Mouse (Mus musculus) forelimb bud, embryonic 11.5 days (tissue): ENCODE results near the gene Sorcs1.

Experiments used
- DNase-seq: peaks from one replicate; pipeline ENCODE4 v3.0.0-alpha.2; 2012; ENCODE audit warnings: low read depth, low spot score

The Sorcs1 gene

DNA sequence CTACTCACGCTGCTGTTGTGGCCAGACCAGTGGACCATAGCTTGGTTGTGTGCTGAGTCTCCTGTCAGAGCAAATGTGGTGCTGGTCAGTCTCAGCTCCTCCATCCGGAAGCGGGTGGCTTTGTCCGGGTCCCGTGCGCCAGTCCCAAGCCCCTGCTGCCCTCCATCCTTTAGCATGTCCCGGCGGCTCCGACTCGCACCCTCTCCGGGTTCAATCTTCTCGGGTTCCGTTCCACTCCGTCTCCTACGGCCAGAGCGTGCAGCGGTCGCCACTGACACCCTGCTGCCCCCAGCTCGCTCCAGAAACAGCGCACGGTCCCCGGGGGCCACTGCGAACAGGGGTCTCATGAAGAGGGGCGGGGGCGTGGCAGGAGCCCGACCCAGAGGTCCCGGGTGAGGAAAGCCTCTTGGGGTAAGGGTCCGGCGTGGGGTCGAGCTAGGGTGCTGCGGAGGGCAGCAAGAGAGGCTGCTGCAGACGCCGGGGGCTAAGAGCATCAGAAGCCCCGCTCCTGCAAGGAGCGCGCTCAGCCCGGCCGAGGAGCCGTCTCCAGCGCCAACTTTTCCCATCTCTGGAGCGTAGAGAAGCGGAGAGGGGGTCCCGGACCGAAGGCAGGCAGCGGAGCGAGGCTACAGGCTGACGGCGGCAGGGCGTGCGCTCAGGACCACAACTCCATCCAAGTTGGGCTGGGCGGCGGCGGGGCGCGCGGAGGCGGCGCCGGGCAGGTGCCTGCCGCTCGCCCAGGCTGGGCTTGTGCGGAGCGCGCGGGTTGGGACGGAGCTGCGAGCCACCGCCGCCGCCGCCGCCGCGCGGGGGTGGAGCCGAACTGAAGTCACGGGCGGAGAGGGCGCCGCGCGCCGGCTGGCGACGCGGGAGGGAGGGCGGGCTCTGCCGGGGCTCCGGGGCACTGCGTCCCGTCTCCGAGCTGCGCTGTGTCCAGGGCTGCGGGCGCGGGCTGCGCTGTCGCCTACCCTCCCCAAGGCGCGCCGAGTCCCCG, at the start of gene Sorcs1:
TSS of gene Sorcs1 (minus strand) at position 744 of the 994 bp plus-strand sequence.
- DNase-seq, result peak; percentile 55

DNA sequence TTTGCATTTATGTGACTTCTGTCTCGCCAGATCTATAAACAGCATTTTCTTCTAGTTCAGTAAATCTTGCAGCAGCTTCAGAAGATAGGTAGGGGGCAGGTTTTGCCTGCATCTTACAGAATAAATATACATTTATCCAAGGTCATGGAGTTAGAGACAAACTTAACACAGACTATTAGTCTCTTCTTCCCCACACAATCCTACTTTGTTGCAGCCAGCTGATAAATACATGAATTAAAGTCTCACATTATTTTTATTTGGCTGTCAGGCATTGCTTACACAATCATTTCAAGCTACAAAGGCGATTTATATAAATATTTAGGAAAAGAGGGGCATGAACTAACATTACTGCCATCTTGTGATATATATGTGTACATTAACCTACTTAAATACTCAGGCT, 4.8 kb upstream of the Sorcs1 start:
- no peak for DNase-seq

DNA sequence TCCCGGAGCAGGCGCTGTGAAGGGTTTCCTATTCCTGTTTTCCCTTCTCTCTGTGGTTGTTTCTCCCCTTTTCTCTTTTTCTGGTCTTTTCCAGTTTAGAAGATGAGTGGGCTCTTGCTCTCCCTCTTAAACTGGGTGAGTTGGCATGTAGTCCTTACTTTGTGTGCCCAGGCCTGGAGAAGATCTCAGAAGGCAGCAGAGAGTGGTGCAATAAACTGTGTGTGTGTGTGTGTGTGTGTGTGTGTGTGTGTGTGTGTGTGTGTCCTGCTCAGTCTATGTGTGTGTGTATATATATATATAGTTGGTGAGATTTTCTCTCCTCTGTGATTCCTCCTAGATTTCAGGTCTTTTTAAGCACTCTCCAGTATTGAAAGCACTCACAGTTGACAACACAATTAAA, 500 bp upstream of the Sorcs1 start:
- DNase-seq, result no peak

DNA sequence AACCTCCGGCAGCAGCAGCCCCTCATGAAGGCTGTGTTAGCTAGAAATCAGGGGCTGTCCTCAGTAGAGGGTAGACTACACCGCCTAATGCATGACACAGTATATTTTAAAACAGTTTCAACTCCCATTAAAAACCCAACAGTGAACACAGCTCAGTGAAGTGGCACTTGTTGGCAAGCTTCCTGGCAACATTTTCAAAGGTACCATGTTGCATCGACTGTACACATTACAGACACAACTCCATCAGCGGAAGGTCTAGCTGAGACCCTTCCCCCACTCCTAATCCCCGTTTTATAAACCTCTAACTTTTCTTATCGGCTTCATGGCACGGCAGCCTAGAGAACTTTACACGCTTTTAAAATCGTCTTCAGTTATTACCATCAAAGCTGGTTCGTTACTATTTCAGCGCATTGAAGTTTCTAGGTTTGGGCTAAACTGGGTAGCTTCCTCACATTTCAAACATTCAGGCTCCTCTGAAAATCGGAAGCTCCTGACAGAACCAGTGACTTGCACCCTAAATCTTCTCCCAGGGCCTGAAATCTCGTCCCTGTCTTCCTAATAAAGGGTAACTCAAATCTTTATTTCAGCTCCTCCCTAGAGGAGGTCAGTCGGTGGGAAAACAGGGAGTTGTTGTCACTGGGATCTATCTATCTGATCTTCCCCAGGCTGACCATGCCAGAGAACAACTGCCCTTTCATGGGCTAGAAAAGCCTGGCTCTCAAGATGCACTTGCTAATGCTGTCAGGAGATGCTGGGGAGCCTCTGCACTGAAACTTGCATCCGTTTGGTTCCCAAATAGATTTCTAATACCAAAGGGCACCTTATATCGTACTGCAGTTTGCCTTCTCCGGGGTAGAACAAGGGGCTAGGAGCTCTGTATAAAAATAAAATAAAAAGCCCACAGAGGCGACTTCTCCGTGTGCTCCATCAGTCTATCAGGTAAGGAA, 1.6 kb downstream of the Sorcs1 start:
- DNase-seq, result no peak

DNA sequence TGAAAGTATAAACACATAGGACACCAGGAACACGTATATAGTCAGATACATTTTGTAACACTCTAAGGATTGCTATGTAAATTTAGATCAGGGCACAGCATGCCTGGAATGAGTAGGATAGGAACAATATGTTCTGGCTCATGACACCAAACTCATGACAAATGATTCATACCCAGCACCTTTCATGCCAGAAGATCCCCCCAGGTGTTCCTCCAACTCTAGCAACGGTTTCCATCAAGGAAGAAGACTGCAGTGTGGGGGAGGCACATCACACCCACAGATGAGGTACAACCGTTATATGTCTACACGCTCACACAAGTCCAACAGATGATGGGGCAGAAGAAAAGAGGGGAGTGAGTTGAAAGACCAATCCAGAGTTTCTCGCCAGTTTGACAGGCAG, 3.5 kb downstream of the Sorcs1 start:
- no peak for DNase-seq

DNA sequence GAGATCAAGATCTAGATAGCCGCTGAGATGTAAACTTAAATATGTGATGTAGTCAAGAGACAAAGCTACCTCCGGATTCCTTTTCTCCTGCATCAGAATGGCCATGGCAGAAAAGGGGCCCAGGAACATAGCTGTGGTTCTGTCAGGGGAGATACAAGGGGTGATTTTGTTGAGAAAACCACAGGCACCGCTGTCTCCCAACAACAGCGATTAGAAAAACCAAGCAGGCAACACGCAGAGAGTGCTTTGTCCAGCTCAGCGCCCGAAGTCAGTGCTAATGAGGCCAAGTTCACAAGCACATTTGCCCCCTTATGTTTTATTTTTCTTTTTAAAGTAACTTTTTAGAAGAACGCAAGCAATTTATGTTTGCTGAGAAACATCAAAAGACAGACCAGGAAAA, 10.9 kb downstream of the Sorcs1 start:
- no peak for DNase-seq

DNA sequence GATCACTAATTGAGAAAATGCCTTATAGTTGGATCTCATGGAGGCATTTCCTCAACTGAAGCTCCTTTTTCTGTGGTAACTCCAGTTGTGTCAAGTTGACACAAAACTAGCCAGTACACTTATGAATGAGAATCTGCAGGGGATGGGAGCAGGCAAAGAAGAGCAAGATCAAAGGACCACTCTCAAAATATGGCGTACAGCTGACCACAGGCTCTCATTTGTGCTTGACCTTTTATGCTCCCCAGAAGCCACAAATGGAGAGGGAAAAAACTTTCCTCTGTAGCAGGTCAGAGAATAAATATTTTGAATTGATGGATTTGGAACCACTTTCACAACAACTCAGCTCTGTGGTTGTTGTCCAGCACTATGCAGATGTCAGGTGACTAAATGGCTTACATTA, 14.1 kb downstream of the Sorcs1 start:
- DNase-seq, result no peak

DNA sequence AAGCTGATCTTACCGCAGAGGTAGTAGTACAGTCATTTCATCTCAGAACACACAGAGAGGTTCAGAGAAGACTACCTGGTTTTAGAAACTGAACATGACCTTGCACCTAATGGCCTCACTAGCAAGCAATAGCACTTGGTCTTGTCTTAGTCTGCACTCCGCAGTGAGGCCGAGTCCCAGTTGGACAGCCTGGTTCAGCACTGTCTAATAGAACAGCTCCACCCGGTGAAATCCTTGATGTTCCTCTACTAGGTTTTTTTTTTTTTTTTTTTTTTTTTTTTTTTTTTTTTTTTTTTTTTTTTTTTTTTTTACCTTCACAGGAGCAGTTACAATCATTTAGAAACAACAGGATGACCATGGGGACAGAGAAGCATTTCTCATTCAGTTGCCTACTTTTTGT, 19.3 kb downstream of the Sorcs1 start:
- DNase-seq, result peak; percentile 38

DNA sequence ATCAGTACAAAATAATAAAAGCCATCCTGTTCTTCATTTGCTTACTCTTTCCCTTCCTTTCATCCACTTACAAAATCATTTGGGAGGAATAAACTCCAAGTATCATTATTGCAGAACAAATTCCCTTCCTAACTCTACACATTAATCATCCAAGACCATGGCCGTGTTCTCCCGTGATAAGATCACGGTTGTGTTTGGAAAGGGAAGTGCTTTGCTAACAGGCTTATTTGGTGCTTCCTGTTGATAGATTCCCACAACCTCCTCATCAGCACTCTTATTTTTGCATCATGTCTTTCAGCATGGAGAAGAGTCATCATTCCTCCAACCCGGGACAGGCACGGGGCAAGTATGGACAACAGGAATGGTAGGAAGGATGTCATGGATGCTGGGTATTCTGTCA, 25.7 kb downstream of the Sorcs1 start:
- no peak for DNase-seq

DNA sequence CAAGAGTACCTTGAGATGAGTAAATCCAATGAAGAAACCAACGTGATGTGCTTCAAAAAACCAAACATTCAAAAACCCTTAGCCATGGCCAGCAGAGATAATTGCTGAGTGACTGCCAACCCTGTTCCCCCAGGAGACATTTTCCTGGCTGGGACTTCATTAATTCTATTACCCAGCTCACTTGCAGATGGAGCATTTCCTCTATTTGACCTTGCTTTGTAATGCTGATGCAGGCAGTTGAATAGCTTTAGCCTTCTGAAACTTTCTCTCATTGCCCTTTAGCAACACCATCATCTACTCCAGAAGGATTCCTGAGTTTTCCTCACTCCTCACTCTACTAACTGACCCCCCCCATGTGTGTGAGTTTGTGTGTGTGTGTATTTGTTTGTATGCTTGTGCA, 34.6 kb downstream of the Sorcs1 start:
- DNase-seq, result no peak

DNA sequence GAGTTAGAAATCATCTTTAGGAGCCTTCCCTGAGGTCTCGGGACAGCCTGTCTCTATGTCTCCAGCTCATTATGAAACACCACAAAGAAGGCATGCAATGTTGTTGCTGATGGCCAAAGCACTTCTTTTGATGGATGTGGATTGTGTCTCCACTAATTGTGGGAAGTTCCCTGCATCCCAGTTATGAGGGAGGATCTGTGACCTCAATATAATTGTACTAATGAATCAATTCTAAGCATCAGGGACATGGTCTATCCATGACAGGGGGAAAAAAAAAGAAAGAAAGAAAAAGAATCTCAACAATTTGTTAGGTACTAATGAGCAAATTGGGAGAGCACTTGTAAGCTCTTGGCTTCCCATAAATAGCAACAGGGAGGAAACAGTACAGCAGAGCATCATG, 36.3 kb downstream of the Sorcs1 start:
- DNase-seq, result no peak

DNA sequence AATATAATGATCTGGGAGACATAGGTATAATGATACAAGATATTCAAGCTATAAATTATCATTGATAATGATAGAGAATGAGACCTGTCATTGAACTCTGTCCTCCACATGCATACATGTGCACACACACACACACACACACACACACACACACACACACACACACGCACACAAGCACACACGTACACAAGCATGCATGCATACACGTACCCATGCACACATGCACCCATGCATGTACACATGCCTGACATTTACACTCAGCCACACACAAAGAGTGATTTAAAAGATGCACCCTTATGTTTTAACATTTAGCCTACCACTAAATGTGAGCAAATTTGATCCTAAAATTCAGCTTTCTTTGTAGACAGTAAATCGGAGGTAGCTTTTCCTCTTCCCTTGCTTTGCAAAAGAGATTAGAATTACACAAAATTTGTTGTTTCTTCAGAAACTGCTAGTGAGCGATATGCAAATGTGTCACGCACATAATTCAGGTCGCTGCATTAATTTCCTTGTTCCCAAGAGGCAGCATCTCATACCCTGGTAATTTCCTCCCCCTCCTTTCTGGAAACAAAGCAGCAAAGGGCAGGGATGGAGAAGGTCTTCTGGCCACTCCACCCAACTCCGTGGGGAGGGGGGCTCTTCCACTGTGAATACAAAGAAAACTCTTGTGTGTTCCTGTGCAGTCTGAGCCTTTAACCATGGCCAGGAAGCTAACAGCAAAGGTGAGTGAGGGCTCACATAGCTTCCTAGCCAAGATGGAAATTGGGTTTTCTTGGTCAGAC, 38.0 kb downstream of the Sorcs1 start:
- DNase-seq, result no peak

DNA sequence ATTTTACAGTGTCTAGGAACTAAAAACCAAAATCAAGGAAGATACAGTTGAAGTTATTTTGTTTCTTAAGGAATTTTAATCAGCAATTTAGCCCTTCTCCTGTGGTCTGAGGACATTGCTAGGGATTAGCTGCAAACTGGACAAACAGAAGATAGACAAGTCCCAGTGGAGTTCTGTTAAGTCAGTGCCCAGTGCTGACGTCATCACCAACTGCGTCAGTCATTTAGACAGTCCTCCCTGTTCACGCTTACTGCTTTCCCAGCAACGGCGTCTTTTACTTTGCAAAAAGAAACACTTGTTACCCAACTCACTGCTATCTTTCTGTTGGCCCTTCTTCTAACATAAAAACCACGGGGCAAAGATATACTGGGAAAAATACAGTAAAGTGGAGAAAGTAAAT, 40.3 kb downstream of the Sorcs1 start:
- no peak for DNase-seq

DNA sequence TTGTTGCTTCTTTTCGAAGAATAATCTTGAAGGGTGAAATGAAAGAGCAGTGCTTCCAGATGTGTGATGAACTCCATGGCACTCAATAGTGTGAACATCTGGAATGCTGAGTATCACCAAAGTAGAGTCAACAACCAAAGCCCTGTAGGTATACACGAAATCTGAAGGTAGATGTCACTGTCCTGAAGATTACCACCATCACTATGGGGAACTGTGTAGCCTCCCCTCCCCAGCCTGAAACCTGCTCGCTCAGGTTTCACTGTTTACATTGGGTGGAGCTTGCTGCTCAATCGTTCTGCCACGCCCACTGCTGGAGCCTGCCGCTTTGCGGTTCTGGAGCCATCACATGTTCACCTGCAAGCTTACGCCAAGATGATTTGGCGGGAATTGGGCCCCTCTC, 64.4 kb downstream of the Sorcs1 start:
- no peak for DNase-seq

DNA sequence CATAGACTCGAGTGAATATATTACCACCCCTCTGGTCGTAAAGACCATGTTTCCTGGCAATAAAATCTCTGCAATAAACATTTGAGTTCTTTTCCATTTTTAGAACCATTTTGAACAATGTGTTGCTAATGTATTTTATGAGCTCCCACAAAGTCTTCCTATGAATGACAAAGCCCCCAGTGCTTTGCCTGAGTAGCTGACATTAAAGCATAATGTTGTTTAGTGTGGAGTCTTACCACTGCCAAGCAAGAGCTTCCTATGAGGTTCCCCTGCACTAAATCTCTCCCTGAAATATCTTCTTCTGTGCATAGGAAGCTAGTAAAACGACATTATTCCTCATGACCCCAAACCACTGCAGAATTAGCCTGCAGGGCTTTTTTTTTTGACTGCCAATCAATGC, 66.8 kb downstream of the Sorcs1 start:
- no peak for DNase-seq

DNA sequence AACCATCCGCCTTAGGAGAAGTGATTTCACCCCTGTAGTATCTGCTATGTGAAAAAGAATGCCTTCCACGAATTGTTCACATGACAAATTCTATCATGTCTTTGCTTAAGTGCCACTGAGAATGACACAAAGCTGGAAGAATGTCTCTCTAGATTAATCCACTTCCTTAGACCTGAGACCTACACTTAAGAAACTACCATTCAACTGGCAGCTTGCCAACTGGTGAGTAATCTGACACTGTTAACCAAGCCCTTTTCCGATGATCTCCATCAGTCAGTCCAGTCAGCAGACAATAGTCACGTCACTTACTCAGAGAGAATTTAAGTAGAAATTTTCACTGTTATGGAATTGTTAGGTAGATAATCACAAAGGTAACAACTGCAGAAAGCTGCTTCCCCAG, 74.6 kb downstream of the Sorcs1 start:
- DNase-seq, result no peak

DNA sequence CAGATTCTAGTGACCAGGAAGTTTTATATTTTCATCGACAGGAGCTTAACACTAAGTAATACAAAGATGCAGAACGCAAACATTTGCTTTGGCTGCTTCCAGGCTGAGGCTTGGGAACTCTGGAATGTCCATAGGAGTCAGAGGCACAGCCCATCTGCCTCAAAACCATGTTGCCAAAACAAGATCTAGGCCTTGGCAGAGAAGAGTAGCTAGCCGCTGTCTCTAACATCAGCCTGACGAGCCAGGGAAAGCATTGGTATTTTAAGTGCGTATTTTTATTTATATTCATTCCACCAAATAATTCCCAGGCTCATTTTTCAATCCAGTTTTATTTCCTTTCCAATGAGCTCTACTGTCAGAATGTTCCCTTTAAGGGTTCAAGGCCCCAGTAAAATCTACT, 75.1 kb downstream of the Sorcs1 start:
- no peak for DNase-seq

DNA sequence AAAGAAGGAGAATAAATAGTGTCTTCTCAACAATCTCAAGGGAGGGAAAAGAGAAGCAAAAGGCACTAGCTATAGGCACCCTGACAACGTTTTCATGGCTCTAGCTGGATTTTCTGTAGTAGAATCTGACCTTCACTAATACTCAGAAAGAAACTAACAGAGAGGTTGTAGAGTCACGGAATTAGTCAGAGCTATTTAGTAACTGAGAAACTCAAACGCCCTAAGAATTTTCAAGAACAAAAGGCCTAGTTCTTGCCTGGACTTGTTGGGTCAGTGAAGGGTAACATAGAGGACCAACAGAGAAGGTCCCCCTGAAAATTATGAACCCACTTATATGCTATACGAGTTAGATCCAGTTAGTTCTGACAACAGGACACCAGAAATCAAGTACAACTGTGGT, 81.1 kb downstream of the Sorcs1 start:
- DNase-seq, result no peak

DNA sequence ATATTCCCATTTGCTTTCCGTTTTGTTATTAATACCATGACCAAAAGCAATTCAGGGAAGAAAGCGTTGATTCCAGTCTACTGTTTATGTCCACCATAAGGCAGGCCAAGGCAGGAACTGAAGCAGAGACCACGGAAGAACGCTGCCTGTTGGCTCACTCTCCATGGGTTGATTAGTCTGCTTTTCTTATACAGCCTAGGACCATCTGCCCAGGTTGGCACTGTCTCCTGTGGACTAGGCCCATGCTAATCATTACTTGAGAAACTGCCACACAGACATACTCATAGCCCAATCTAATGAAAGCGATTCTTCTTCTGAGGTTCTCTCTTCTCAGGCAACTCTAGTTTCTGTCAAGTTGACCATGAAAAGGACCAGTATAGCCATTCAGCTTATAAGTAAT, 92.3 kb downstream of the Sorcs1 start:
- no peak for DNase-seq

DNA sequence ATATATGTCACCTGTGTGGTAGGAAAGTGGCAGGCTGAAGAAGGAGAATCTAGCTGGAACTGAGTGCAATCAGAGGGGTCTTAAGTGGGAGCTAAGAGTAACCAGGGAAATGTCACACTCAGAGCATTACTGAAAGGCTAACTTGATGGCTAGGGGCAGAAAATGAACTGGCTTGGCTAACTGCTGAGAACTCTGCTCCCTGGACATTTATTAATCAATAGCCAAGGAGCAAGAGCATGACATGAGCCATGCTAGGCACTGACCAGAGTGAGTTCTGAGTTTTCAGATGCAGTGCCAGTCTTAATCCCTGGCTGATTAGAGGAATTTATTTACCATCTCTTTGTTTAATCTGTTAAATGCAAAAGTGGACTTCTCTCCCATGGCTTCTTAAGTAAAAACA, 95.5 kb downstream of the Sorcs1 start:
- no peak for DNase-seq

DNA sequence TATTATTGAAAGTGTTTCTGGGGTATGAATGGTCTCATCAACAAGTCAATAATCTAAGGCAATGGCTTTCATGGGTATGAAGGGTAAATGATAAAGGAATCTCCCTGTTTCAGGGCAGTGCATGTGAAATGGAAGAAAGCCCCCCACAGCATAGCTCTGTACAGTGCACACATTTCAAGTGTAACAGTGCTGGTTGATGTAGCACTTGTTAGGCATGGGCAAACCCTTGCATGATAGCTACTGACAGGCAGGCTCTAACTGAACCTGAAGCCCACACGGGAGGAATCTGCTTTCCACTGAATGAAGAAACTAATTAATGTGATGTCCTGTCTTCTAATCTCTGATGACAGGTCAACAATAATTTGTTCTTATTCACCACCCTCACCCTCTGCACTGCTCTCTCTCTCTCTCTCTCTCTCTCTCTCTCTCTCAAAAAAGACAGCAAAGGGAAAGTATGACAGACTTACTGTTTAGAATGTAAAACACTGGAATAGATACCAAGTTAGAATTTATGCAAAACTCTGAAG, 108.7 kb downstream of the Sorcs1 start:
- no peak for DNase-seq
